In the genomic region with DNA sequence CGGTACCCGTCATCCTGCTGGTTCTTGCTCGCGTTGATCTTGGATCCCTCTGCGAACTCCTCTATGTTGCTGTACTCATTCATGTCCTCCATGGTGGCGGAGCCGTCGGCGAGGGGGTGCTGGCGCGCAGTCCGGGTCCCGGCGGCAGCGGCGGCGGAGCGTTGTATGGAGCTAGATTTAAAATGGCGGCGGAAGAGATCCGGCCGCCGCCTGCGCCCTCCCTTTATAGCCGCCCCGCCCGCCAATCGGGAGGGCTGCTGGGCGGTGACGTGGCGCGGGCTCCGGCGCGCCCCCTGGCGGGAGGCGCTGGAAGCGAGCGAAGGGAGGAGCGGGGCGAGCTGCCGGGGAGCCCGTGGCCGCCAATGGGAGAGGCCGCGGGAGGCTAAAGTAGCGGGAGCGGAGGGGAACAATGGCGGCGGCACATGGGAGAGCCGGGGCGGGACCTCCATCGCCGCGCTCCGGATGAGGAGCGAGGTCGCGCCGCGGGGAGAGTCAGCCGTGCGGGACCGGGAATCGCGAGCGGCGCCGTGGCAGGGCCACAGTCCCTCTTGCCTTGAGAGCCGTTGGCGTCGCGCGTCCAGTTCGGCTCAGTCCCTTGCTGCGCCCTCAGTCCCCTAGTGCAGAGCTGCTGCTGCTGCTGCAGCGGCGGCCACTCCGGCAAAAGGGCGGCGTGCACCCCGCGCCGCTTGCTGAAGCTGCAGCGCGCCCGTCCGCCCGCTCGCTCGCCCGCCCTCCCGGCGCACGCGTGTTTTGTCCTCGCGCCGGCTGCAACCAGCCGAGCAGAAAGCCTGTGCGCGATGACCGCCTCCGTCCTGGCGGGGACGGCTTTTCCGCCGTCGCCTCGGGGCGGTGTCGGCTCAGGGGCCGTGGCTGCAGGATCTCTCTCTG, we compare ENCODE assay signal across 7 mouse cellular contexts. TPM values are rescaled to one million over a fixed set of nuclear protein-coding genes. Genes with fewer than 3 reads are reported as not detected.
DNase-seq lines count a peak whose midpoint lies in the region; ATAC-seq lines count a peak whose summit lies in the region.

No protein-coding gene starts in this region.

- ATAC-seq in embryonic facial prominence, embryonic 11.5 days (replicated peaks; ENCODE audit: insufficient number of reproducible peaks, low FRiP score, low TSS enrichment, low read depth) = peak; percentile 70
- peak; percentile 79 for ATAC-seq in midbrain, embryonic 12.5 days (ENCODE audit: low FRiP score, low read depth)

- DNase-seq in adrenal gland, postnatal 25 days = peak; percentile 98
- peak; percentile 94 for DNase-seq in embryonic facial prominence, embryonic 11.5 days (ENCODE audit: low spot score)
- DNase-seq in heart, adult 11 months = peak; percentile 99
- peak; percentile 96 for DNase-seq in kidney, adult 18-20 months
- DNase-seq in limb, embryonic 10.5 days (ENCODE audit: low spot score) = peak; percentile 98
- peak; percentile 94 for DNase-seq in skeletal muscle tissue, adult 2 months (ENCODE audit: low read depth, low spot score)

- peak overlapping the region; percentile 87 for H3K4me3 ChIP-seq in embryonic facial prominence, embryonic 11.5 days (ENCODE audit: low read depth, low read length)
- H3K4me3 ChIP-seq in limb, embryonic 10.5 days = peak overlapping the region; percentile 98
- H3K4me3 ChIP-seq in midbrain, embryonic 12.5 days = peak overlapping the region; percentile 96

- no peaks in the 10 kb centered on the region for H3K27me3 ChIP-seq in embryonic facial prominence, embryonic 11.5 days (ENCODE audit: control insufficient read depth, insufficient read depth, low read length)
- H3K27me3 ChIP-seq in limb, embryonic 10.5 days (ENCODE audit: low read depth, poor library complexity, severe bottlenecking) = no peaks in the 10 kb centered on the region
- H3K27me3 ChIP-seq in midbrain, embryonic 12.5 days = no peaks in the 10 kb centered on the region

- no peaks in the 10 kb centered on the region; the same call in 1 of the 2 replicates for H3K36me3 ChIP-seq in embryonic facial prominence, embryonic 11.5 days (replicated peaks; ENCODE audit: control insufficient read depth, insufficient read depth, low read depth, low read length)
- peaks cover 57% of the 10 kb centered on the region for H3K36me3 ChIP-seq in limb, embryonic 10.5 days
- H3K36me3 ChIP-seq in midbrain, embryonic 12.5 days = peaks cover 29% of the 10 kb centered on the region

- H3K9ac ChIP-seq in embryonic facial prominence, embryonic 11.5 days (replicated peaks; ENCODE audit: low read length) = peak overlapping the region; percentile 99
- H3K9ac ChIP-seq in midbrain, embryonic 12.5 days (replicated peaks) = peak overlapping the region; percentile 100

- no peaks in the 10 kb centered on the region for H3K4me1 ChIP-seq in embryonic facial prominence, embryonic 11.5 days (ENCODE audit: control insufficient read depth, insufficient read depth, low read length)
- peaks cover 28% of the 10 kb centered on the region for H3K4me1 ChIP-seq in limb, embryonic 10.5 days
- peaks cover 36% of the 10 kb centered on the region for H3K4me1 ChIP-seq in midbrain, embryonic 12.5 days

- peak overlapping the region; percentile 97 for H3K27ac ChIP-seq in embryonic facial prominence, embryonic 11.5 days (replicated peaks; ENCODE audit: low read depth, low read length)
- peak overlapping the region; percentile 100 for H3K27ac ChIP-seq in limb, embryonic 10.5 days
- peak overlapping the region; percentile 99 for H3K27ac ChIP-seq in midbrain, embryonic 12.5 days (replicated peaks)

- under 1% methylated on average over 110 of the region's 113 CpGs for WGBS in embryonic facial prominence, embryonic 11.5 days
- under 1% methylated on average over 112 of the region's 113 CpGs for WGBS in limb, embryonic 10.5 days
- WGBS in midbrain, embryonic 12.5 days = under 1% methylated on average over 102 of the region's 113 CpGs

- no peaks in the 10 kb centered on the region for H3K9me3 ChIP-seq in embryonic facial prominence, embryonic 11.5 days (replicated peaks; ENCODE audit: control insufficient read depth, low read length)
- H3K9me3 ChIP-seq in limb, embryonic 10.5 days (replicated peaks) = no peaks in the 10 kb centered on the region
- H3K9me3 ChIP-seq in midbrain, embryonic 12.5 days = no peaks in the 10 kb centered on the region

- peak overlapping the region; percentile 58 for H3K4me2 ChIP-seq in embryonic facial prominence, embryonic 11.5 days (ENCODE audit: low read depth, low read length)
- peak overlapping the region; percentile 92 for H3K4me2 ChIP-seq in midbrain, embryonic 12.5 days (replicated peaks)

RNA-seq across cellular contexts. Expression of gene Hnrnpdl, which starts 0.5 kb away (rescaled TPM):
- 139 and 144 TPM in 2 replicates for total RNA-seq in adrenal gland, postnatal 25 days (2021)
- polyA plus RNA-seq in embryonic facial prominence, embryonic 11.5 days (2014; fragmentation: Nextera tagmentation; extraction: Ambion mirVana) = 270 and 281 TPM in 2 replicates
- polyA plus RNA-seq in limb, embryonic 10.5 days (2016; fragmentation: Nextera tagmentation; extraction: Ambion mirVana) = 210 and 253 TPM in 2 replicates
- polyA plus RNA-seq in midbrain, embryonic 12.5 days (2016; fragmentation: Nextera tagmentation; extraction: Ambion mirVana) = 288 and 290 TPM in 2 replicates

RNA-seq across cellular contexts. Expression of gene Enoph1, which starts 0.8 kb away (rescaled TPM):
- total RNA-seq in adrenal gland, postnatal 25 days (2021) = 37.6 and 38.3 TPM in 2 replicates
- 52.9 and 59.0 TPM in 2 replicates for polyA plus RNA-seq in embryonic facial prominence, embryonic 11.5 days (2014; fragmentation: Nextera tagmentation; extraction: Ambion mirVana)
- polyA plus RNA-seq in limb, embryonic 10.5 days (2016; fragmentation: Nextera tagmentation; extraction: Ambion mirVana) = 62.9 and 75.2 TPM in 2 replicates
- 39.2 and 39.9 TPM in 2 replicates for polyA plus RNA-seq in midbrain, embryonic 12.5 days (2016; fragmentation: Nextera tagmentation; extraction: Ambion mirVana)

Comparison
In these comparisons a context has a peak if more than half of its experiments do, and no peak if none do; other contexts are left out.
1. Peak in every context shown above with its lines: DNase-seq, ATAC-seq, H3K4me3 ChIP-seq and H3K27ac ChIP-seq.